ENCODE assay signal across 15 mouse cellular contexts in genomic region chr12:64832313-64833151, GRCm38 (mm10).
A peak's percentile ranks its signal among the peaks of the same experiment; 100 is the strongest.
DNase-seq lines count a peak whose midpoint lies in the region; ATAC-seq and TF ChIP-seq lines count a peak whose summit lies in the region.
"Had no signal": no experiment of that assay in that cellular context is flagged by ENCODE, and none has a peak within 500 bp of the region (broad histone marks: within the 10 kb centered on the region; RNA-seq: fewer than 3 reads in every experiment).

No protein-coding gene starts in this region.

- no peak overlapping the region for H3K27ac ChIP-seq in hindbrain, embryonic 11.5 days (ENCODE audit: low read depth, low read length)
- no peak overlapping the region for H3K27ac ChIP-seq in hindbrain, embryonic 10.5 days
- H3K27ac ChIP-seq in forebrain, embryonic 11.5 days (ENCODE audit: low read depth, low read length): no peak overlapping the region
- H3K27ac ChIP-seq in hindbrain, embryonic 16.5 days (ENCODE audit: low read depth, low read length): no peak overlapping the region
- no peak overlapping the region for H3K27ac ChIP-seq in neural tube, embryonic 12.5 days
- H3K27ac ChIP-seq in stomach, postnatal 0 days (replicated peaks): no peak overlapping the region
- H3K27ac ChIP-seq: heart, embryonic 15.5 days; macrophage; stomach, embryonic 15.5 days had no signal

- no peak for TF ChIP-seq EP300 in stomach, postnatal 0 days (optimal IDR thresholded peaks at IDR 0.05)

- ATAC-seq in hindbrain, embryonic 11.5 days (ENCODE audit: low FRiP score): peak; percentile 73
- ATAC-seq in forebrain, embryonic 11.5 days (replicated peaks; ENCODE audit: low FRiP score): peak; percentile 64
- peak; percentile 77 for ATAC-seq in hindbrain, embryonic 16.5 days
- peak; percentile 51; the same call in 1 of the 2 replicates for ATAC-seq in neural tube, embryonic 12.5 days (ENCODE audit: low FRiP score, low read depth)
- no peak for ATAC-seq in stomach, postnatal 0 days (ENCODE audit: low FRiP score, low TSS enrichment)
- ATAC-seq: intestine, embryonic 16.5 days had no signal

- H3K9ac ChIP-seq in hindbrain, embryonic 11.5 days (ENCODE audit: low read depth, low read length): no peak overlapping the region
- no peak overlapping the region for H3K9ac ChIP-seq in forebrain, embryonic 11.5 days (ENCODE audit: low read length)
- no peak overlapping the region for H3K9ac ChIP-seq in hindbrain, embryonic 16.5 days (ENCODE audit: low read depth, low read length)
- no peak overlapping the region for H3K9ac ChIP-seq in neural tube, embryonic 12.5 days
- no peak overlapping the region for H3K9ac ChIP-seq in stomach, postnatal 0 days (ENCODE audit: low read length)
- H3K9ac ChIP-seq: heart, embryonic 15.5 days; stomach, embryonic 15.5 days had no signal

- no peaks in the 10 kb centered on the region for H3K9me3 ChIP-seq in hindbrain, embryonic 11.5 days (ENCODE audit: control insufficient read depth, low read length)
- H3K9me3 ChIP-seq in hindbrain, embryonic 10.5 days: no peaks in the 10 kb centered on the region
- H3K9me3 ChIP-seq in forebrain, embryonic 11.5 days (ENCODE audit: control insufficient read depth, low read length): no peaks in the 10 kb centered on the region
- no peaks in the 10 kb centered on the region for H3K9me3 ChIP-seq in hindbrain, embryonic 16.5 days (ENCODE audit: control insufficient read depth, low read length)
- H3K9me3 ChIP-seq in neural tube, embryonic 12.5 days: no peaks in the 10 kb centered on the region
- no peaks in the 10 kb centered on the region for H3K9me3 ChIP-seq in stomach, postnatal 0 days (ENCODE audit: control insufficient read depth, low read length)
- H3K9me3 ChIP-seq: heart, embryonic 15.5 days; stomach, embryonic 15.5 days had no signal

- 66% methylated on average over 9 of the region's 9 CpGs for WGBS in hindbrain, embryonic 11.5 days
- 68% methylated on average over 9 of the region's 9 CpGs for WGBS in hindbrain, embryonic 10.5 days
- WGBS in forebrain, embryonic 11.5 days: 55% methylated on average over 9 of the region's 9 CpGs
- 47% methylated on average over 9 of the region's 9 CpGs for WGBS in hindbrain, embryonic 16.5 days
- 47% methylated on average over 9 of the region's 9 CpGs for WGBS in neural tube, embryonic 12.5 days
- 56% methylated on average over 9 of the region's 9 CpGs for WGBS in stomach, postnatal 0 days

- H3K27me3 ChIP-seq in hindbrain, embryonic 11.5 days (ENCODE audit: control insufficient read depth, insufficient read depth, low read length): no peaks in the 10 kb centered on the region
- no peaks in the 10 kb centered on the region for H3K27me3 ChIP-seq in hindbrain, embryonic 10.5 days (ENCODE audit: insufficient read depth, poor library complexity, severe bottlenecking)
- no peaks in the 10 kb centered on the region for H3K27me3 ChIP-seq in forebrain, embryonic 11.5 days (ENCODE audit: control insufficient read depth, insufficient read depth, low read length)
- H3K27me3 ChIP-seq in hindbrain, embryonic 16.5 days (replicated peaks; ENCODE audit: control insufficient read depth, insufficient read depth, low read length): no peaks in the 10 kb centered on the region
- H3K27me3 ChIP-seq in neural tube, embryonic 12.5 days (replicated peaks): no peaks in the 10 kb centered on the region
- no peaks in the 10 kb centered on the region for H3K27me3 ChIP-seq in stomach, postnatal 0 days (ENCODE audit: control insufficient read depth, insufficient read depth, low read length)
- H3K27me3 ChIP-seq: heart, embryonic 15.5 days; stomach, embryonic 15.5 days had no signal

- peak; percentile 3 for DNase-seq in hindbrain, embryonic 11.5 days (ENCODE audit: low spot score)
- DNase-seq in hindbrain, embryonic 10.5 days (ENCODE audit: low spot score): no peak
- DNase-seq in forebrain, embryonic 11.5 days (ENCODE audit: low spot score): no peak
- DNase-seq in thymus, postnatal 36 days: no peak
- no peak for DNase-seq in stomach, postnatal 0 days (ENCODE audit: low spot score)
- DNase-seq in thymus, postnatal 4 days: no peak
- DNase-seq: adrenal gland, postnatal 36 days; cerebellum, adult 11-12 months; gastrocnemius, postnatal 14 days had no signal

- no peaks in the 10 kb centered on the region for H3K4me1 ChIP-seq in hindbrain, embryonic 11.5 days (replicated peaks; ENCODE audit: control insufficient read depth, insufficient read depth, low read length)
- peaks cover 7% of the 10 kb centered on the region; the same call in 1 of the 2 replicates for H3K4me1 ChIP-seq in hindbrain, embryonic 10.5 days (replicated peaks)
- H3K4me1 ChIP-seq in forebrain, embryonic 11.5 days (replicated peaks; ENCODE audit: control insufficient read depth, insufficient read depth, low read length): no peaks in the 10 kb centered on the region
- no peaks in the 10 kb centered on the region for H3K4me1 ChIP-seq in hindbrain, embryonic 16.5 days (ENCODE audit: control insufficient read depth, insufficient read depth, low read depth, low read length)
- no peaks in the 10 kb centered on the region for H3K4me1 ChIP-seq in neural tube, embryonic 12.5 days
- H3K4me1 ChIP-seq in stomach, postnatal 0 days (replicated peaks; ENCODE audit: control insufficient read depth, insufficient read depth): no peaks in the 10 kb centered on the region
- H3K4me1 ChIP-seq: heart, embryonic 15.5 days; stomach, embryonic 15.5 days had no signal

- no peak overlapping the region for H3K4me2 ChIP-seq in hindbrain, embryonic 11.5 days (replicated peaks; ENCODE audit: low read depth, low read length)
- H3K4me2 ChIP-seq in forebrain, embryonic 11.5 days (ENCODE audit: low read depth, low read length, severe bottlenecking): no peak overlapping the region
- no peak overlapping the region for H3K4me2 ChIP-seq in hindbrain, embryonic 16.5 days (ENCODE audit: low read length)
- no peak overlapping the region for H3K4me2 ChIP-seq in neural tube, embryonic 12.5 days (replicated peaks)
- H3K4me2 ChIP-seq in stomach, postnatal 0 days (replicated peaks; ENCODE audit: low read depth): no peak overlapping the region
- H3K4me2 ChIP-seq: heart, embryonic 15.5 days; stomach, embryonic 15.5 days had no signal

- TF ChIP-seq CTCF in stomach, postnatal 0 days (IDR thresholded peaks at IDR 0.05; ENCODE audit: low read depth): no peak

- no peaks in the 10 kb centered on the region for H3K36me3 ChIP-seq in hindbrain, embryonic 11.5 days (ENCODE audit: control insufficient read depth, insufficient read depth, low read length)
- H3K36me3 ChIP-seq in hindbrain, embryonic 10.5 days: no peaks in the 10 kb centered on the region
- no peaks in the 10 kb centered on the region for H3K36me3 ChIP-seq in forebrain, embryonic 11.5 days (ENCODE audit: control insufficient read depth, insufficient read depth, low read length)
- no peaks in the 10 kb centered on the region for H3K36me3 ChIP-seq in hindbrain, embryonic 16.5 days (ENCODE audit: control insufficient read depth, insufficient read depth, low read length)
- H3K36me3 ChIP-seq in neural tube, embryonic 12.5 days: no peaks in the 10 kb centered on the region
- H3K36me3 ChIP-seq in stomach, postnatal 0 days (ENCODE audit: control insufficient read depth, insufficient read depth, low read length): no peaks in the 10 kb centered on the region
- H3K36me3 ChIP-seq: heart, embryonic 15.5 days; stomach, embryonic 15.5 days had no signal

- H3K4me3 ChIP-seq in hindbrain, embryonic 11.5 days (ENCODE audit: low read depth, low read length): no peak overlapping the region
- no peak overlapping the region for H3K4me3 ChIP-seq in hindbrain, embryonic 10.5 days
- H3K4me3 ChIP-seq in forebrain, embryonic 11.5 days (ENCODE audit: low read depth, low read length): no peak overlapping the region
- H3K4me3 ChIP-seq in hindbrain, embryonic 16.5 days (ENCODE audit: low read length): no peak overlapping the region
- H3K4me3 ChIP-seq in neural tube, embryonic 12.5 days: no peak overlapping the region
- no peak overlapping the region for H3K4me3 ChIP-seq in stomach, postnatal 0 days (ENCODE audit: low read depth, low read length)
- H3K4me3 ChIP-seq: heart, embryonic 15.5 days; stomach, embryonic 15.5 days had no signal
